Mouse (Mus musculus) lung, embryonic 16.5 days (tissue): ENCODE measurements around the gene Qpctl. TPM values are rescaled to one million over a fixed set of nuclear protein-coding genes. Genes with fewer than 3 reads are reported as not detected.

ENCODE experiments used
- ATAC-seq: fragments of 200-750 bp; cut with Nextera tagmentation; 2 replicates; pipeline ENCODE4 v1.8.0; 2017; ENCODE audit warnings: low read depth, mild to moderate bottlenecking, moderate library complexity
- H3K27ac ChIP-seq: fragments of 300-500 bp; sonication (generic); 2 replicates; pipeline ENCODE4 v1.5.1; 2014; ENCODE audit warnings: mild to moderate bottlenecking, control low read depth, low read length
- H3K27me3 ChIP-seq: fragments of 300-500 bp; sonication (generic); 2 replicates; pipeline ENCODE4 v1.6.1; 2014; ENCODE audit warnings: low read depth, low read length, mixed read lengths; ENCODE audit not compliant: control insufficient read depth, insufficient read depth
- H3K36me3 ChIP-seq: fragments of 300-500 bp; sonication (generic); 2 replicates; pipeline ENCODE4 v1.6.1; 2014; ENCODE audit warnings: low read length; ENCODE audit not compliant: control insufficient read depth, insufficient read depth
- H3K4me1 ChIP-seq: fragments of 300-500 bp; sonication (generic); replicated peaks from 2 replicates; pipeline ENCODE4 v1.6.1; 2014; ENCODE audit warnings: low read length, mixed read lengths; ENCODE audit not compliant: control insufficient read depth, insufficient read depth
- H3K4me2 ChIP-seq: fragments of 300-500 bp; sonication (generic); 2 replicates; pipeline ENCODE4 v1.6.1; 2014; ENCODE audit warnings: low read depth, low read length, control low read depth
- H3K4me3 ChIP-seq: fragments of 300-500 bp; sonication (generic); 2 replicates; pipeline ENCODE4 v1.5.1; 2014; ENCODE audit warnings: mild to moderate bottlenecking, low read length, control low read depth
- H3K9ac ChIP-seq: fragments of 300-500 bp; sonication (generic); 2 replicates; pipeline ENCODE4 v1.6.1; 2014; ENCODE audit warnings: low read length, control low read depth
- H3K9me3 ChIP-seq: fragments of 300-500 bp; sonication (generic); 2 replicates; pipeline ENCODE4 v1.6.1; 2016; ENCODE audit warnings: low read length; ENCODE audit not compliant: control insufficient read depth
- WGBS: fragments of 180-500 bp; shearing (Covaris S2); extraction: QIAGEN DNeasy Blood & Tissue Kit; methylation state at CpG from one replicate; pipeline ENCODE4 v1.1.7; 2014; 5-methylcytosine and 5-hydroxymethylcytosine counted together
- polyA plus RNA-seq: library from polyadenylated mRNA; unstranded; fragments of >200 nt; fragmentation: Nextera tagmentation; extraction: Ambion mirVana; gene quantifications from 2 replicates; pipeline ENCODE4 v1.2.1, GENCODE M21; 2015

Gene Qpctl
- polyA plus RNA-seq, 1 experiment from 2014 or later: 15.7 TPM

DNA sequence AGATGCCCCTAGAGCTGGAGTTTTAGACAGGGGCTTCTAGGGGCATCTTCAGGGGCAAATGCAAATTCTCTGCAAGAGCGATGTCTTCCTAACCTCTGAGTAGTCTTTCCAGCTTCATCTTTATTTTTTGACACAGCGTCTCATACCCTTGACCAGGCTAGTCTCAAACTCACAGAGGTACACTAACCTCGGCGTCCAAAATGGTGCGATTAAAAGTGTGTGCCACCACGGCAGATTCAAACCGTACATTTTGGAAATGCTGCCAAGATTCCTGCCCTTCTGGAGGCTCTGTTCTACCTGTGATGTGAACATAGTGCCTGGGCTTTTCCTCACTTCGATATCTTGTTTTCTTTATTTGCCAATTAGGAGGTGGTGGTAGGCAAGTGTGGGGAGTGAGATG, 30.0 kb downstream of the Qpctl start:
- Histone ChIP-seq H3K4me2 (peak overlapping the region; percentile 84; the same call in 1 of the 2 replicates), H3K27ac (no peak overlapping the region), H3K27me3 (no peaks in the 10 kb centered on the region), H3K9ac (no peak overlapping the region), H3K4me1 (peaks cover 14% of the 10 kb centered on the region), H3K9me3 (peaks cover 11% of the 10 kb centered on the region), H3K4me3 (no peak overlapping the region; the same call in 1 of the 2 replicates), H3K36me3 (no peaks in the 10 kb centered on the region)
- 93% methylated on average over 8 of the region's 8 CpGs for WGBS
- ATAC-seq: peak; percentile 22; the same call in 1 of the 2 replicates

DNA sequence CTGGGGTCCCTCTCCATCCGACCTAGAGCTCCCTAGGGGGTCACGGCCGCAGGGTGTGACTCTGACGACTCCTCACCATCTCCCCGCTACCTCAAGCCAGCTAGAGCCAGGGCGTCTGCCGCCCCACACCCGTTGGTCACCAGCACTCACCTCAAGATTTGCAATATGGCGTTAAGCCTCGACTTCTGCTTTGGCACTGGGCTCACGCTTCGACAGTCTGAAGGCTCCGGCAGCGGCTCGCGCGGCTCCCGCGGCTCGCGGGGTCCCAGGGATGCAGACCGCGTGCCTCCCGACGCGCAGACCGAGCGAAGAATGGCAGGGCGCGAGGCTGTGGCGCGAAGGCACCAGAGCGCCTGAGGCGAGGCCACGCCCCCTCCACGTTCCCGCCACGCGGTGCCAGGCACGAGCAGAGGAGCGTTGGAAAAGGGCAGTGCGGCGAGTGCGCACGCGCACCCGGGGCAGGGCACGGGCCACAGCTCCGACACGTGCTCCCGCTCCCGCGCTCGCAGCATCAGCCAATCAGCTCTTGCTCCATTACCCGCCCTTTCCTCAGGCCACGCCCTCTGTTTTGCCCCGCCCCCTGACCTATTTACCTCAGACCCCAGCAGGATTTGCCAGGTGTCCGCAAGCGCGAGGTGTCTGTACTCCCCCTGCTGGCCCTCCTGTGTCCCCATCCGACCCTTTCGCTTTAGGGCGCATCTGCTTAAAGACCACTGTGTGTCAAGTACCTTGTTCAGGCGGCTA, 30.9 kb downstream of the Qpctl start, which contains the start of gene Gm4969:
TSS of gene Gm4969 (minus strand) at position 341 of the 744 bp plus-strand sequence.
- Histone ChIP-seq H3K4me2 (peak within 1 kb of the TSS; percentile 84), H3K4me1 (peaks cover 14% of the 10 kb centered on the region), H3K4me3 (peak within 1 kb of the TSS; percentile 33), H3K36me3 (no peaks in the 10 kb centered on the region), H3K27ac (no peak within 1 kb of the TSS), H3K9me3 (peaks cover 11% of the 10 kb centered on the region), H3K9ac (no peak within 1 kb of the TSS), H3K27me3 (no peaks in the 10 kb centered on the region)
- peak; percentile 24; the same call in 1 of the 2 replicates for ATAC-seq
- WGBS: 20% methylated on average over 63 of the region's 64 CpGs

DNA sequence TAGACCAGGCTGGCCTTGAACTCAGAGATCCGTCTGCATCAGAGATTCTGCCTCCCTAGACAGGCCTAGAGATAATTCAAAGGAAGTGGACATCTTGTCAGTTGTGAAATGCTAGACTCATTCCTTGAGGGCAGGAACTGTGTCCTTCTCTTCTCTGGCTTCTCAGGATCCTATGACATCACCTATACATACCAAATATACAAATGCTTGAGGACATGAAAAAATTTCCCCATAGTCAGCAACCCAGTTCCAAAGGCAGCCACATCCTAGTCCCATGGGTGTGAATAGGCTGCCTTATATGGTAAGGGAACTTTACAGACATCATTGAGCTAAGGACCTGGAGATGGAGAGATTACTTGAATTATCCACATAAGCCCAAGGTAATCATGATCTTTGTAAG, 39.5 kb downstream of the Qpctl start:
- H3K36me3 ChIP-seq: no peaks in the 10 kb centered on the region
- H3K27me3 ChIP-seq: no peaks in the 10 kb centered on the region
- H3K4me2 ChIP-seq: no peak overlapping the region
- whole genome bisulfite sequencing: 83% methylated on average over 1 of the region's 1 CpGs
- no peak overlapping the region for H3K4me3 ChIP-seq
- H3K4me1 ChIP-seq: no peaks in the 10 kb centered on the region
- no peak for ATAC-seq
- no peak overlapping the region for H3K9ac ChIP-seq
- no peaks in the 10 kb centered on the region for H3K9me3 ChIP-seq
- no peak overlapping the region for H3K27ac ChIP-seq

GRCm38 (mm10) chr7:19107436-19107835, 41.7 kb downstream of the Qpctl start:
- 44% methylated on average over 3 of the region's 3 CpGs for WGBS
- H3K9me3 ChIP-seq: no peaks in the 10 kb centered on the region
- ATAC-seq: no peak
- H3K4me2 ChIP-seq: no peak overlapping the region
- H3K4me1 ChIP-seq: no peaks in the 10 kb centered on the region
- H3K9ac ChIP-seq: no peak overlapping the region
- H3K27ac ChIP-seq: no peak overlapping the region
- no peak overlapping the region for H3K4me3 ChIP-seq
- H3K27me3 ChIP-seq: no peaks in the 10 kb centered on the region
- H3K36me3 ChIP-seq: no peaks in the 10 kb centered on the region

GRCm38 (mm10) chr7:19104486-19104885, 44.6 kb downstream of the Qpctl start:
- Histone ChIP-seq H3K36me3 (no peaks in the 10 kb centered on the region), H3K27ac (no peak overlapping the region), H3K9me3 (no peaks in the 10 kb centered on the region), H3K4me1 (no peaks in the 10 kb centered on the region), H3K4me2 (no peak overlapping the region), H3K27me3 (no peaks in the 10 kb centered on the region), H3K4me3 (no peak overlapping the region), H3K9ac (no peak overlapping the region)
- WGBS: 81% methylated on average over 2 of the region's 2 CpGs
- no peak for ATAC-seq

DNA sequence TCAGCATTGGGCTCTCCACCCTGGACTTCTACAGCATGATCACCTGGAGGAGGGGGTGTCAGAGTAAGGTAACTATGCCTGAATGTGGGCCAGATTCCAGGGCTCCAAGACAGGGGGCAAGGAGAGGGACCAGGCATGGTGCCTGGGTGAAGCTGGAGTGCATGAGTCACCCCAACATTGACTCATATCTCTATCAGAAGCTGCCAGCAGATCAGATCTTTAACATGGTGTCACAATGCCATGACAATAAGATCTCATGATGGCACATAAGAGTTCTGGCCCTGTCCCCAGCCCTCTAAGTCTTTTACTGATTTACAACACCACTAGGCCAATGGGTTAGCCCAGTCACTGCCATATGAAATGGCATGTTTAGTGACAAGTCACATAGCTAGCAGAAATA, 45.4 kb downstream of the Qpctl start:
- no peaks in the 10 kb centered on the region for H3K36me3 ChIP-seq
- no peak overlapping the region for H3K4me3 ChIP-seq
- no peak overlapping the region for H3K4me2 ChIP-seq
- H3K27me3 ChIP-seq: no peaks in the 10 kb centered on the region
- H3K4me1 ChIP-seq: no peaks in the 10 kb centered on the region
- no peaks in the 10 kb centered on the region for H3K9me3 ChIP-seq
- H3K27ac ChIP-seq: no peak overlapping the region
- no peak for ATAC-seq
- no peak overlapping the region for H3K9ac ChIP-seq

DNA sequence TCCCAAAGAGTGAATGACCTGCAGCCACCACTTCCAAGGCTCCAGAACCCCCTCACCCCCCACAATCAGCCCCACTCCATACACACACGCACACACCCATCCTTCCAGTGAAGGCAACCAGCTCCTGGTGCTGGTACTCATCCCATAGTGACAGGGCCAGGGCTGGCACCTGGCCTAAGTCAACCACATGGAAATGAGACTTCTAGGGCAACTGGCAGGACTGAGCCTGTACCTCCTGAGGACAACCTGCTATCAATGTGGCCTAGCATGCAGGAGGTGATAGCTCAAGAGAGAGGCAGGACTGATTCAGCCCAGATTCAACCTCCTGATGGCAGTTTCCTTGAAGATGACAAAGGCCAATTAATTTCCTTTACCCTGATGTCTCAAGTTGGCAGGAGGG, 48.8 kb downstream of the Qpctl start:
- ATAC-seq: no peak
- H3K36me3 ChIP-seq: no peaks in the 10 kb centered on the region
- no peaks in the 10 kb centered on the region for H3K9me3 ChIP-seq
- no peak overlapping the region for H3K27ac ChIP-seq
- no peaks in the 10 kb centered on the region for H3K27me3 ChIP-seq
- no peak overlapping the region for H3K4me3 ChIP-seq
- no peak overlapping the region for H3K9ac ChIP-seq
- no peak overlapping the region for H3K4me2 ChIP-seq
- H3K4me1 ChIP-seq: peaks cover 11% of the 10 kb centered on the region
- 70% methylated on average over 1 of the region's 1 CpGs for WGBS

GRCm38 (mm10) chr7:19098811-19099210, 50.3 kb downstream of the Qpctl start:
- Histone ChIP-seq H3K36me3 (no peaks in the 10 kb centered on the region), H3K4me1 (peaks cover 11% of the 10 kb centered on the region), H3K27me3 (no peaks in the 10 kb centered on the region), H3K4me3 (no peak overlapping the region), H3K9ac (no peak overlapping the region), H3K4me2 (no peak overlapping the region), H3K27ac (no peak overlapping the region), H3K9me3 (no peaks in the 10 kb centered on the region)
- 67% methylated on average over 7 of the region's 7 CpGs for WGBS
- ATAC-seq: no peak

- Histone ChIP-seq H3K36me3 (no peaks in the 10 kb centered on the region), H3K9me3 (no peaks in the 10 kb centered on the region), H3K9ac (no peak overlapping the region), H3K27me3 (no peaks in the 10 kb centered on the region), H3K4me2 (no peak overlapping the region), H3K4me1 (peaks cover 18% of the 10 kb centered on the region), H3K27ac (no peak overlapping the region), H3K4me3 (no peak overlapping the region)
- no peak for ATAC-seq
Measured at GRCm38 (mm10) chr7:19097863-19098262, 51.2 kb downstream of the Qpctl start.
